Mouse (Mus musculus) left cerebral cortex, adult 2 months (tissue): ENCODE results near the gene March8. TPM values are rescaled to one million over a fixed set of nuclear protein-coding genes. Genes with fewer than 3 reads are reported as not detected.
"Not testable (repeated sequence)": the region's sequence is repeated elsewhere in the genome, so short reads cannot be mapped to it uniquely, and the experiment has no call there.

Source experiments
- DNase-seq, 2 experiments: peaks; one replicate each; pipeline ENCODE4 v3.0.0; 2021 to 2022; ENCODE audit warnings: low spot score in 2 of 2, mixed read lengths in 1 of 2; ENCODE audit errors: extremely low spot score in 1 of 2
- H3K27ac ChIP-seq: fragments of 200-600 bp; 2 replicates; pipeline ENCODE4 v1.8.1; 2022
- H3K4me3 ChIP-seq: fragments of 200-600 bp; 2 replicates; pipeline ENCODE4 v1.8.1; 2022
- CTCF ChIP-seq: fragments of 200-600 bp; IDR thresholded peaks from 2 replicates; pipeline ENCODE4 v1.8.1; 2022; ENCODE audit warnings: antibody characterized with exemption, mild to moderate bottlenecking, moderate library complexity
- intact Hi-C: fragments of 180-260 bp; cut with DNase I; formaldehyde crosslinking; loops from one replicate; pipeline ENCODE4 v1.15.1; 2025
- total RNA-seq, 2 experiments: library from RNA; stranded (reverse); gene quantifications; 2 replicates each; pipeline ENCODE4 v1.2.3; 2021

March8 gene
- total RNA-seq, 2 experiments from 2014 or later = 45.5 to 49.5 TPM

DNA sequence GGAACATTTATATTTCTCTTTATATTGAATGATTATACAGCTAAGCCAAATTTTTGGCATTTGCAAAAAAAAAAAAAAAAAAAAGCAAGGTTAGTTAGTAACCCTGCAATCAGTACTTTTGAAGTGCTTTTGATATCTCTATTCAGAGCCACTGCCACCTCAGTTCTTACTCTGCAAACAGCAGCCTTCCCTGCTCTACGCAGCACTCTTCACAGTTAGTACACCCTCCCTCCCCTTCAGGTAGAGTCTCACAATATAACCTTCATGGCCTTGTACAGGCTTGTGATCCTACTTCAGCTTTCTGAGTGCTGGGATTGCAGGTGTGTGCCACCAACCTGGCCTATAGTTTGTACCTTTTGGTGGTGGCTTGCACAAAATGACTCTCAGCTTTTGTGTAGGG, 15.6 kb downstream of the March8 start:
- no peak overlapping the region for H3K4me3 ChIP-seq
- DNase-seq = no peak
- no peak for TF ChIP-seq CTCF
- H3K27ac ChIP-seq = no peak overlapping the region
- intact Hi-C loops = no loop called here

GRCm38 (mm10) chr6:116356311-116356947, 18.6 kb downstream of the March8 start:
- H3K4me3 ChIP-seq, H3K27ac ChIP-seq, intact Hi-C loops, DNase-seq: not testable (repeated sequence)

DNA sequence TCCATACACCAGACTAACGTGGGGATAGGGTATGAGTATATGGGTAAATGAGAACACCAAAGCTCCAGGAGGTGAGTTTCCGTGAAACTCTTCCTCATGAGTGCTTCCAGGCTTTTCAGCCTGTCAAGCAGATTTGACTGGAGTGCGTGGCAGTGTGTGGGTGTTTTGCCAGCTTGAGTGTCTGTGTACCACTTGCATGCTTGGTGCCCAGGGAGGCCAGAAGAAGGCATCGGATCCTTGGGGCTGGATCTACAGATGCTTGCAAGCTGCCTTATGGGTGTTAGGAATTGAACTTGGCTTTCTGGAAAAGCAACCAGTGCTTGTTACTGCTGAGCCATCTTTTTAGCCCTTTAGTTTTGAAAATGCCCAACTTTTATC, 19.1 kb downstream of the March8 start:
- DNase-seq = no peak
- Histone ChIP-seq H3K27ac (no peak overlapping the region), H3K4me3 (no peak overlapping the region)
- intact Hi-C loops = no loop called here
- no peak for TF ChIP-seq CTCF

- Histone ChIP-seq H3K4me3 (no peak overlapping the region), H3K27ac (no peak overlapping the region)
- no peak for TF ChIP-seq CTCF
- intact Hi-C loops = no loop called here
- no peak for DNase-seq
Measured at GRCm38 (mm10) chr6:116358056-116358455, 20.2 kb downstream of the March8 start.

DNA sequence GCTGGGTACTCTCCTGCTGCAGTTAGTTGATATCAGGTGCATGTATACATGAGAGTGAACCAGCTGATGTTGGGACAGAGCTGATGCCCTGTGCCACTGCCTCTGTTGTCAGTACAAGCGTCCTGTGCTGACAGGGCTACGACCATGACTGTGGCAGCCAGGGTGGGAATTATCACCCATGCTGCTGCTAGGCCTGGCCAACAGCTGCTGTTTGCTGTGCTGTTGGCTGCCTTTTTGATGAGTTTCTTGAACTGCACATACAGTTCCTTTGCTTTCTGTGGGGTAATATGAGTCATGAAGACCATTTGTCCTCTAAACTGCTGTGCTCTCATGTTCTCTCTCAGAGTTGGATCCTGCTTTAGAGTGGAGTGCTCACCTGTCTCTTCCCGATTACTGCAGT, 21.4 kb downstream of the March8 start:
- DNase-seq = no peak
- TF ChIP-seq CTCF = no peak
- intact Hi-C loops = no loop called here
- H3K27ac ChIP-seq = no peak overlapping the region
- H3K4me3 ChIP-seq = no peak overlapping the region

DNA sequence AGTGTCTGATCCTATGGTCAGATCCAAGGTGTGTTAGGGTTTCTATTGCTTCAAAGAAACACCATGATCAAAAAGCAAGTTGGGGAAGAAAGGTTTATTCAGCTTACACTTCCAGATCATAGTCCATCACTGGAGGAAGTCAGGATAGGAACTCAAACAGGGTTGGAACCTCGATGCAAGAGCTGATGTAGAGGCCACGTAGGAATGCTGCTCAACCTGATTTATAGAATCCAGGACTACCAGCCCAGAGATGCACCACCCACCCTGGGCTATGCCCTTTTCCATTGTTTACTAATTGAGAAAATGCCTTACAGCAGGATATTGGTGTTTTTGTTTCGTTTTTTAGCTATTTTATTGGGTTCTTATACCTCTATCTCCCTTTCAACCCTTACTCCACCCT, 23.6 kb downstream of the March8 start:
- no peak overlapping the region for H3K4me3 ChIP-seq
- no peak for TF ChIP-seq CTCF
- no peak overlapping the region for H3K27ac ChIP-seq
- intact Hi-C loops = no loop called here
- no peak for DNase-seq

DNA sequence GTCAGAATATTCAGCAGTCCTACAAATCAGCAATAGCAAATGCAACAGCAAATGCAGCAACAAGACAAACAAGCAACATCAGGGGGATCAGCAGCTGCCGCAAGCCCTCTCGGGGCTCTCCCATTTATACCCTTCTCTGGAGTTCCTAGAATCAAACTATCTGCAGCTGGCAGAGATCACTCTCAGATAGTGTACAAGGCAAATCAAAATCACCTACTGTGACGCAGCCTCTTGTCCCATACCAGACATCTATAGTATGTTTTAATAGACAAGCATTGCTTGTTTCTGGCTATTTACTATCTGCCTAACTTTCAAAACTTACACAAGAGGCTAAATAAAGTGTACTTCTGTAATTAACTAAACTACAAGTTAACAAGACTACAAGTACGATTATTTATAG, 24.2 kb downstream of the March8 start:
- Histone ChIP-seq H3K4me3 (no peak overlapping the region), H3K27ac (no peak overlapping the region)
- intact Hi-C loops = no loop called here
- no peak for TF ChIP-seq CTCF
- DNase-seq = no peak

- H3K27ac ChIP-seq = no peak overlapping the region
- TF ChIP-seq CTCF = no peak
- intact Hi-C loops = no loop called here
- H3K4me3 ChIP-seq = no peak overlapping the region
- no peak for DNase-seq
Measured at GRCm38 (mm10) chr6:116367971-116368370, 30.1 kb downstream of the March8 start.

DNA sequence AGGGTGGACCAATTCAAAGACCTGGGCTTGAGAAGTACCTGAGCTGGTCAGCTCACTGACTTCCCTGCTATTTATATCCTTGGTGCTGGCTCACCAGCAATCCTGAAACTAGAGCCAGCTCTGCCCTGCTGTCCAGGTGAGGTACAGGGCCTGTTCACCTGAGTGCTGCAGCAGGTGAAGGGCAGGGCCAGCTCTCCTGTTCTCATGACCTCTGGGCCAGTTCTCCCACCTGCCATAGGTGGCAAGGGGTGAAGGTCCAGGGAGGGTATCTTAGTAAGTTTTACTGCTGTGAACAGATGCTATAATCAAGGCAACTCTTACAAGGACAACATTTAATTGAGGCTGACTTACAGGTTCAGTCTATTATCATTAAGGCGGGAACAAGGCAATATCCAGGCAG, 32.0 kb downstream of the March8 start:
- no peak overlapping the region for H3K4me3 ChIP-seq
- intact Hi-C loops = no loop called here
- no peak overlapping the region for H3K27ac ChIP-seq
- no peak for TF ChIP-seq CTCF
- DNase-seq = no peak

DNA sequence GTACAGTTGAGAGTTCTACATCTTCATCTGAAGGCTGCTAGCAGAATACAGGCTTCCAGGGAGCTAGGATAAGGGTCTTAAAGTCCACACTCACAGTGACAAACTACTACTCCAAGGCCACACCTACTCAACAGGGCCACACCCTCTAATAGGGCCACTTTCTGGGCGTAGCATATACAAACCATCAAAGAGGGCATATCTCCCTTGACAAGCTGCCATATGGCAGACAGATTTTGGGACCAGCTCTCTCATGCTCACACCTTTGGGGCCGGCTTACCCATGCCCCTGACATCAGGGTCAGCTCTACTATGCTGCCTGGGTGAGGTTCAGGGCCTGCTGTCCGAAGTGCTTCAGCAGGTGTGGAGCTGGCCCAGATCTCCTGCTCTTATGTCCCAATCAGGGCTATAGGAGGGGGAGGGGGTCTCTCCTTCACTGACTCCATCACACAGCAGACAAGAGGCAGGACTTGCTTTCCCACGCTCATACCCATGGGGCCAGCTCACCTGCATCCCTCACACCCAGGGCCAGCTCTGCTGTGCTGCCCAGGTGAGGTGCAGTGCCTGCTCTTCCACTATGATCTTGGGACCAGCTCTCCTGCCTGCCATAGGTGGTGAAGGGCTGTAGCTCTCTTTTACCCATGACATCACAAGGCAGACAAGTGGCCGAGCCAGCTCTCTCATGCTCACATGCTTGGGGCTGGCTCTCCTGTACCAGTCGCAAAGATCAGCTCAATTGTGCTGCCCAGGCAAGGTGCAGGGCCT, 32.6 kb downstream of the March8 start:
- Histone ChIP-seq H3K27ac (no peak overlapping the region), H3K4me3 (no peak overlapping the region)
- no peak for DNase-seq
- TF ChIP-seq CTCF = no peak
- intact Hi-C loops = no loop called here

GRCm38 (mm10) chr6:116371500-116371899, 33.7 kb downstream of the March8 start:
- no peak overlapping the region for H3K27ac ChIP-seq
- intact Hi-C loops = no loop called here
- no peak for DNase-seq
- H3K4me3 ChIP-seq = no peak overlapping the region
- no peak for TF ChIP-seq CTCF

GRCm38 (mm10) chr6:116374136-116374535, 36.3 kb downstream of the March8 start:
- no peak for TF ChIP-seq CTCF
- Histone ChIP-seq H3K4me3 (no peak overlapping the region), H3K27ac (no peak overlapping the region)
- DNase-seq = no peak
- intact Hi-C loops = no loop called here

DNA sequence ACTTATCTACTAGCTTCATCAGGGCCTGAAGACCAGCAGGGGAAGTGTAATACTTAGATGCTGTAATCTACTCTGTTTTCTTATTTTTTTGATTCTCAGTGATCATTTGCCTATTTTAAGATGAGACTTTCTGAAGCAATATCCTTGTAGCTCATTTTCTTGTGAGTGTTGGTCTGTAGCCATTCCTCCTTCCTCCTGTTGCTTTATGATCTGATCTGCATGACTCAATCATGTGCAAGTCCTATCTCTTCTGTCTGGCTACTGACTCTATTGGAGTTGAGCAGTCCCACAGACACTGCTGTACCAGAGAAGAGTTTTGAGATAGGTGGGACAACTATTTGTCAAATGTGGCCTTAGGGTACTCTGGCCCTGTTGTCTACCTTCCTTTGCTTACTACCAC, 36.8 kb downstream of the March8 start:
- TF ChIP-seq CTCF = no peak
- H3K4me3 ChIP-seq = no peak overlapping the region
- no peak for DNase-seq
- no peak overlapping the region for H3K27ac ChIP-seq
- intact Hi-C loops = no loop called here
